Mouse (Mus musculus) cerebellum, adult 8-10 months (tissue): ENCODE measurements around the gene Glyctk.

Experiments used
- DNase-seq: peaks from one replicate; pipeline ENCODE4 v3.0.0; 2022

Glyctk gene

DNA sequence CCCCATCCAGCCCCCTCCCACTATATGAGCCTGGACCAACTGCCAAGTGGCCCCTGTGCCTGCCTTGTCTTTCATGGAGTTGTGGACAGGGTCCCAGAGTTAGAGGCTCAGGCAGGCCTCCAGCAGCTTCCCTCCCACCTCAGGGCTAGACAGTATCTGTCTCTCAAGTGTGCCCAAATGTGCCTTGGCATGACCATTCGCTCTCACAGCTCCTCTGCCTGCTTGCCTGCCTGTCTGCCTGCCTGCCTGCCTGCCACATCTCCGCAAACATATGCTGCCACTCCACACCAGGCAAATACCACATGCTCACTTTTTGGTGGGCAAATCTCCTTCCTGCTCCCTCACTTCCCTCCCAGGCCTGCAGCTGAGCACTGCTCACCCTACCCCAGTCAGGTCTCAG, 12.4 kb downstream of the Glyctk start:
- no peak for DNase-seq

DNA sequence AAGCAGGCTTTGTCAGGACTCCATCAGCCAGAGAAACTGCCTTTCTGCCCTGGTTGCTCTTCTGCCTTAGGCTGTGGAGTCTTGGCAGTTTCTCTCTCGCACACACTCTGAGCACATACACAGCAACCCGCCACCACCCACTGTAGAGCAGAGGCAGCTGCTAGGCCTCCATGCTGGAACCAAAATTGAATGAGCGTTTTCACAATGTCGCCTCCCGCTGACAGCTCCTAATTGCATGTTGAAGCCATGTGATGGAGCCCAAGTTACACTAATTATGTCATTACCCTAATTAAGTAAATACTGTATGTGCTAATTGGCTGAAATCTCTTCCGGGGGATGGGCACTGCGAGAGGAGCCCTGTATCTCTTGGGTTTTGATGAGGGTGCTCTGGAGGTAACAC, 13.8 kb downstream of the Glyctk start:
- no peak for DNase-seq

DNA sequence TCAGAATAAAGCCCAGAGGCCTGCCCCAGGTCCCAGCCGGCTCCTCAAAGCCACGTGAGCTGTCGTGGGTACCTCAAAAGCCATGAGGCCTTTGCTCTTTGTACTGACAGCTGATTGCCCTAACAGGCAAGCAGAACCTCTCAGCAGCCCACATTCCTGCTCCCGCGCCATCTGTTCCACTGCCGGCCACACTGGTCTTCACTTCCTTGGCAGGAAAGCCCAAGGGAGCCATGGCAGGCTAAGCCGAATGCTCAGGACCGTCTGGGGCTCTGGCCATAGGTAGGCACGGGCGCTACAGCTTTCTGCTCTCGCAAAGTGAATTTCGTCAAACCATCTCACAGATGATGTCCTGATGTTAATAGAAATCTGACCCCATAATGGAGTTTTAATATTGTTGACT, 16.0 kb downstream of the Glyctk start:
- peak; percentile 72 for DNase-seq

DNA sequence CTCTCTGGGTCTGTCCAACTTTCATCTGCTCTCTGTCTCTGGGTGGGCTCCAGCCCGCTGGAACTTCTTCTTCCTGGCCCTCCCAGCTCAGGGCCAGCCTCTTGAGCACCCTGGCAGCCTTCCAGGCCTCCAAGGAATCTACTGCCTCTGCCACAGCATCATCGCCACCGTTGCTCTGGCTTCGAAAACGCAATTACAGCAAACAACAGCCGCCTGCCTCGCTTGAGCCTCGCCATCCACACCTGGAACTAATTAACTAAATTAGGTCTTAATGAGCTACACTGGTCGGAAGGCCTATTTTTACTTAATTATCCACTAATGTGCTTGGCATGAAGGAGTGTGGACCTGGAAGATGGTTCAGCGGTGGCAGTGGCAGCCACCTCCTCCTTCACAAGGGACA, 18.2 kb downstream of the Glyctk start:
- no peak for DNase-seq

DNA sequence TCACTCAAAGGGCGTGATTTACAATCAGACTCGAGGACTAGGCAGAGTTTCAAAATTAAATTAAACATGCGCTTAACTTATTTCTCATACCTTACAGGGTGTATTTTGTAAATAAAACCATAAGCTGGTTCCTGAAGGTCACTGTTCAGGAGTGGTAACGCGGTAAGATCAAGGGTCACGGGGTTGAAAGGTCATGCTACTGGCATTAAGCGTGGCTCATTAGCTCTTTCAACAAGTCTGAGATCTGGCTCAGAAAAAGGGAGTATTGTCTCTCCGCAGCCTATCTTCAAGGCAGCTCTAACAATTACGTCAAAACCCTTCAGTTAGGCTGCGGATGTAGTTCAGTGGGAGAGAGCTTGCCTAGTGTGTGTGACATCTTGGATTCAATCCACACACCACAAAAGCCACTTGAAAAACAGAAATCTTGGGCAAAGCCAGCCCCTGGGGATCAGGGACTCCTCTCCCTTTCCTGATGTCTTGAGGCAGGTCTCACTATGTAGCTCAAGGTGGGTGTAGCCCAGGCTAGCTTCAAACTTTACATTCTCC, 20.2 kb downstream of the Glyctk start:
- no peak for DNase-seq

DNA sequence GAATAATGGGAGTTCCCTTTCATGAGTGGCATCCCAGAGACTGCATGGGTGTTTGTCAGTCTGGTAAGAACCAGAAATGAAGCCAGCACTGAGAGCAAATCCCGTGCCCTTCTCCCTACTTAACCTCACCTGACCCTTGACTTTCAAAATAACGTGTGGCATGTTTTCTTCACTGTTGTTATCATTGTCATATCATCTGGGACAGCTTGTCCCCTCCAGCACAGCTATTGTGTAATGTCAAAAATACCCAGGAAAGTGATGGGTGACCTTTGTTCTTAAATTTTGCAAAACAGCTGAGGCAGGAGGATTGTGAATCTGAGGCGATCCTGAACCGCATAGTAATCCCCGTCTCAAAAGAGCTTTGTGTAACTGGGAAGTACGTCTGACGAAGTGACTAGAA, 27.7 kb downstream of the Glyctk start:
- DNase-seq = no peak

DNA sequence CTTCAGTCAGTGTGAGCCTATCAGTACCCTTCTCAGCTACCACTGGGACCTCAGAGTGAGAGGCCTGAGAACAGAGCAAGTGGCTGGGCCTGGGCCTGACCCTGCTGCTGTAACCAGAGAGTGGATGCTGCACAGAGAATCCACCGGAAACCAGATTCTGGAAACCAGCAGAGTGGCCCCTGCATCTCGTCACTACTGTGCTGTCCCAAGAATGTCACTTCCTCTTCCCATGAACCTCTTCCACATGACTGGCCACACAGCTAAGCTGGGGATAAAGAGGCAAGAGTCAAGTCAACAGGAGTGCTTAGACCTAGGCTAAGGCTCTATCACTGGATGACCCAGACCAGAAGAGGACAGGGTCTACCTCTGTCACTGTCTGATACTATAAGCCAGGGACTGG, 28.9 kb downstream of the Glyctk start:
- no peak for DNase-seq

DNA sequence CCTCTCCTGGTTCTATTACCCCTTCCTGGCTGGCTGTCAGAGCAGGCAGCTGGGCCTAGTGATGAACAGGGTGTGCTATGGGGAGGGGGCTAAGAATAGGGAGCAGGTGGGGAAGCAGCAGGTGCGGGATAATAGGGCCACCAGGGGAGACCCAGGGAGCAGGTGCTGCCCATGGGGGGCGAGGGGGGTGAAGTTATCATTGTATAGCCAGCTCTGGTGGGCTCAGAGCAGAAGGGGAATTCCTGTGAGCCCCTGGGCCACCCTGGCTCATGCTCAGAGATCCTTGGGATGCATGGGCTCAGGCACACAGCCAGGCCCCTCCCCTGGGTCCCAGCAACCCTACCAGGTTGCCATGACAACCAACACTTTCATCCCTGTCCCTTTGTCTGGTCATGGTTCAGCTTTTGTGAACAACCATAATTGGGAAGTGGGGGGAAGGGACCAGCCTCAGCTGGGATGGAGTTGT, 31.1 kb downstream of the Glyctk start:
- no peak for DNase-seq

DNA sequence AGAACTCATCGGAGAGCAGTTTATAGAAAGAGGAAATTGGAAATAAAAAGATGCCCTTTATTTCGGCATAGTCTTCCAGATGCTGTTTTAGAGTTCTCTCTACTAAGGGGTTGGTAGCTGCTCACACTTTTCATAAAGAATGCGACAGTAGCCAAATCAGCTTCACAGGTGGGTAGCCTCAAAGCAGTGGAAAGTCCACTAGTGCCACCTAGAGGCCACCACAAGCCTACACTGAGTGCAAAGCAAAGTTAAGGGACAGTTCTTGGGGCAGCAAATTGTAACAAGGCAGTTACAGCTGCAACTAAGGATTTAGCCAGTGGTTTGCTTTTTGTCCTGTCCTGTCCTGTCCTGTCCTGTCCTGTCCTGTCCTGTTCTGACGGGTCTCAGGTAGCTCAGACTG, 34.3 kb downstream of the Glyctk start:
- no peak for DNase-seq

DNA sequence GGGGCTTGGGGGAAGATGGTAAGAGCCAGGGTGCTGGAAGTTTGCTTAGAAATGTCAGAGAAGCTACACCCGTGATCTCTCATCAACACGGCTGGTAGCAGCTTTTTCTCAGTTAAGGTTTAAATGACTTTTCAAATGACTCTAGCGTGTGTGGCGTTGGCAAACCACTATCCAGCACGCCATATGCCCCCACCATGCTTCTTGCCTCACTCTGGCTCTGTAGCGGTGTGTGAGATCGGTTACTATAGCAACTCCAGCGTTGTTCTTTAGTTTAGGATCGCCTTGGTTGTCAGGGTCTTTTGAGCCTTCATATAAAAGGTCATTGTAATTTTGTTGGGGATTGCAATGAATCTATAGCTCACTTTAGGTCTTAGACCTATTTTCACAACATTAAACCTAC, 38.9 kb downstream of the Glyctk start:
- no peak for DNase-seq

DNA sequence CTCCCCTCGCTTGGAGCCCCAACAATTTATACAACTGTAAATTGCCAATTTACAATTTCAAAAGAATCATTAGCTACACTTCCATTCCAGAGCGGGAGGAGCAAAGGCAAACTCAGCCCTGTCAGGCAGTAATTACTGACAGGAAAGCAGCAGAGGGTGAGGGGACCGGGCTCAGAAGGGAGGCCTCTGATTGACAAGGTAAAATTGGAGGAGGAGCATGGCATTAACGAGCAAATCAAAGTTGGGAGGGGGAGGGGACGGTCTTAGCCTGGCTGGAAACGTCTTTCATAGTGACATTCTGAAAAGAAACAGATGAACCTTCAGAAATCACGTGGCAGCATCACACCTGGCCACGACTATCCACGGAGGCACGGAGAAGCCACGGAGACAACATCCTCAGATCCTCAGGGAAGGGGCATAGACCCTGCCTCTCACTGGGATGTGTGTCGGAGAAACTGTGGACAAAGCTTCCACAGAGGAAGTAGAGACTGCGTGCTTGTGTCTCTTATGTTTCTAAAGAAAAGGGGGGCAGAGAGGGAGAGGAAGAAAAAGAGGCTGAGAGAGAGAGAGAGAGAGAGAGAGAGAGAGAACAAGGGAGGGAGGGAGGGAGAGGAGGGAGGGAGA, 42.0 kb downstream of the Glyctk start:
- DNase-seq = no peak

DNA sequence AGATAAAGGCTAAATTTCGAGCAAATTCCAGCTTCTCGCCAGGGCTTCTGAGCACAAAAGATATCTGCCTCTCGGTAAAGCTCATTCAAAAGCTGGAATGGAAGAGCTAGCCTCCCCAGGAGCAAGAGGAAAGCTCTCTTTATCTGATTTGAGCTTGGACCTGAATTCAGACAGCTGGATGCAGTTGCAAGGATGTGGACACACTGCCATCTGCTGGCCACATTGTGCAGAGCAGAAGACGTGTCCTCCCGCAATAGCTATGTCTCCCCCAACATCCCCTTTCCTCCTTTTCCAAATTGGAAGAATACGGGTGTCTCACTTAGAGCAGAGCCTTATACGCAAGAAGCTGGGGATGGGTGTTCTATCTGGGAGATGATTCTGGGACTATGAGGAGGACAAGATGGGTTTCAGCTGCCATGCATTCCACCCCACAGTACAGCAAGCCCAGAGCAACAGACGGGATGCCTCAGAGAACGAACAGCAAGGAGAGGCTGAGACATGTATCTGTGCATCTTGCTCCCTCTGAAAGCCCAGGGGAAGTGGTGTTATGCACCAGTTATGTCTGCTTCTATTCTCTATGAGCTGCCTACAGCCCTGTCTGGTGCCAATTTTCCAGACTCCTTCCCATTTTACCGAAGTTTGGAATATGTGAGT, 45.0 kb downstream of the Glyctk start:
- peak; percentile 77 for DNase-seq

DNA sequence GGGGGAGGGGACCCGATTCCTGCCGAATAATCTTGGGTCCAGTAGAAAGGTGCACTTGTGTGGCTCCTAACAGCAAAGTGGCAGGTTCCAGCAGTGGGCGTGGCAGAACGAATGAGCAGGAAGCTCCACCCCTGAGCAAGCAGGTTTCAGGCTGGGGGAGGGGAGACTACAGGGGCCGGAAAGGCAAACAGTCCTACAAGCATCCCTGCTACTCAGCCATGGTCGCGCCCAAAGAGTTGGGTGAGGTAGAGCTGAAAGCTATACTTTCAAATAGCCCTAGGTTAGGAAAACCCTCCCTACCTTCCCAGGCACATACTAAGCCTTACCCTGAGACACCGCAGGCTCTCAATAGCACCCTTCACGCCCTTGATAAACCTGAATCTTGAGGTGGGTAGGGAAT, 51.7 kb downstream of the Glyctk start:
- no peak for DNase-seq

DNA sequence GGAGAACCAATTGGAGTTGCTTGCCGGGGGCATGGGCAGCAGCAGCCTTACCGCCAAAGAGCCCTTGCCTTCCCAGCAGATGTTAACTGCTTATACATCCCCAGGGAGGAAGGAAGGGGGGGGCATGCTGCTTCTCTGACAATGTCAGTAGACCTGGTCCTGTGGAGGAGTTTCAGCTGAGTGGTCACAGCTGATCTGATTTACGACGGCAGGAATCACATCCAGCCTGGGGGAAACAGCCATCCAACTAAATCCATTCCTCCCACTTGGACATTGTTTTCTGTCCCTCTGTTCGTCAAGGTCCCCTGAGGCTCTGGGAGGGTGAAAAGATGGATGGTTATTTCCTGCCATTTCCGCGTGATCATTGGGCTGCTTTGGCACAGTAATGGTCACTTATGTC, 53.5 kb downstream of the Glyctk start:
- no peak for DNase-seq
